Mouse (Mus musculus) frontal cortex, adult (tissue): ENCODE measurements at regions not wholly inside any gene's neighbourhood (a gene's known extent, or its start where the extent isn't known, plus 50 kb on each side); places are given as distances from the start of the nearest gene placed in this dataset.

Source experiments
- ATAC-seq: cut with Nextera tagmentation; 2 replicates; pipeline ENCODE4 v1.9.2; 2017; ENCODE audit warnings: mild to moderate bottlenecking, moderate library complexity, mixed read lengths; ENCODE audit not compliant: low TSS enrichment

DNA sequence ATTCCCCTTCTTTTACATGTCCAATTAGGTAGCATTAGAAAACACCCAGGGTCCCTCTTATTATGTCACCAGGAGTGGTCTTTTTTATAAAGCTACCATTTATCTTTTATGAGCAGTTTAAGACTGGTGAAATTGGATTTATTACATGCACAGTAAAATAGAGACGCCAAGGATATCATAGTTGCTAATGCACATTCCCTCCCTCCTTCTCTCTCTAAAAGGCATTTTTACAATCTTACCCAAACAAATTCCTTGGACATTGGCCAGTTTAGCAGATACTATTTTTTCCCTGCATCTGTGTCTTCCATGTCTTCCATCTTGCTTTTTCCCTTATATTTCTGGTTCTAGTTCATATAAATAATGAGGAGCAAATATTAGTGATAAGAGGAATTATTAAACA is 186.7 kb upstream of the Robo2 start:
- ATAC-seq, result no peak

DNA sequence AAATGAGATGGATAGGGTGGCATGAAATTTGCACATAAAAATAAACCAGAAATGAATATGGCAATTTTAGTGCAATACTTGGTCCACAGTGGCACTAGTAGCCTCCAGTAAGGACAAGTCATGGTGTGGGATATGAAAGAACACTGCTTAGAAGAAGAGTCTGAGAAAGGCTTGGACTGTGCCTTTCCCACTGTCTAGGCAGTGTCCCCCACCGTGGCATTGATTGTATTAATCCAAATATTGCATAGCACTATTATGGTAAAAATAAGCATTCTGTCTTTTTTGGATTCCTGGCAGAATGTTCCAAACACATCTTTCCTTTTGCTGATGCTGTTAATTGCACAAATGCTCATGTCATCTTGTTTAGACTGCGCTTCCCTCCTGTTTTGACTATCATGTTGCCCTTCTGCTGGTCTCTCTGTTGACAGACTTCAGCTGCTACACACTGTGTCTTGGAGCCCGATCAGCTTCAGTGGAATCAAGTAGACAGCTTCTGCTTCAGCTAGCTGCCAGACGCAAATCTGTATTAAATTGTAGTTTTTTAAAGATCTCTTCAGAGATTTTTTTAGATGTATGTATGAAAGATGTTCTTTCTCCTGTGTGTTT is 186.2 kb upstream of the Robo2 start:
- no peak for ATAC-seq

DNA sequence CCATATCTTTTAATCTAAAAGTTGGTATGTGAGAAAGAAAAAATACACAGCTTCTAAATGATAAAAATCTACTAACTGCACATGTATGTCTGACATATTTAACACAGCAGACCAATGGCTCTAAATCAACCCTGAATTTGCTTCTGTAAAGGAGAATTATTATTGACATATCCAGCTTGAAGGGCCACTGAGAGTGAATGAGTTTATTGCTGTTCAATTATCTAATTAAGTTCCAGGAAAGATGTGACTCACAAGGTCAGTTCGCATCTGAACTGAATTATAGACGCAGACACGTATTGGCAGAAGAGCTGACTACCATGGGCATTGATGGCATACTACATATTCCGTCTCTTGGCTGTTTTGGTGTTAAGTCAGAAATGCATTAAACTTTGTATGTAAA is 180.3 kb upstream of the Robo2 start:
- ATAC-seq, result no peak

DNA sequence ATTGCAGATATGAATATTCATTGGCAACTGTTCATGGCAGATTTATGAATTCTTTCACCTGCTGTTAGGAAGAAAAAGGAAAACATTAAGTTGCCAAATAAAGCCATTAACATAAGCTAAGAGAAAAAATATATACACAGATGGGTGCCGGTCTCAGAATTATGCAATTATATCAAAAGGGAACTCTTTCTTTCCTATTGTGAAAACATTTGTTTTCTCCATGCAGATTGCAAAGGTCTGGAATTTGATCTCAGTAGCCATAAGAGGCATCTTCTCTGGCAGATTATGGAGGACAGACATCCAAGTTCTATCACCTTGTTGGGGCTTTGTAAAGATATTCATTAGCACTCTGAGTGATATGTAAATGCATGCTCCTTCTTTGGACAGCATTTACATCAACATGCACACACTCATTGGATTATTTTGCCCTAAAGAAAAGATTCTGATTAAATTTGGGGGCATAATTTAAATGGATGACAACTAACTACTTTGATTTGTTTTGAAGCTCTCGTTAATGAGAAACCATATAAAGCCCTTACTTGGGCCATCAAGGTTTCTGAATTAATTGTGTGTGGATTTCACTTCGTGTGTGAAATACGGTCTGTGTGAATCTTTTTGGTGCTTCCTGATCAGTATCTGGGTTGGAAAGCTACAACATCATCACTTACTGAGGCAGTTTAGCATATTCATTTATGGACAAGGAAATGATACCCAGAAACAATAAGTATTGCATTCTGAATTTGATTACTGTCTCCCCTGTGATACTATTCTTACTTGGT is 171.2 kb upstream of the Robo2 start:
- peak; percentile 44; the same call in 1 of the 2 replicates for ATAC-seq

DNA sequence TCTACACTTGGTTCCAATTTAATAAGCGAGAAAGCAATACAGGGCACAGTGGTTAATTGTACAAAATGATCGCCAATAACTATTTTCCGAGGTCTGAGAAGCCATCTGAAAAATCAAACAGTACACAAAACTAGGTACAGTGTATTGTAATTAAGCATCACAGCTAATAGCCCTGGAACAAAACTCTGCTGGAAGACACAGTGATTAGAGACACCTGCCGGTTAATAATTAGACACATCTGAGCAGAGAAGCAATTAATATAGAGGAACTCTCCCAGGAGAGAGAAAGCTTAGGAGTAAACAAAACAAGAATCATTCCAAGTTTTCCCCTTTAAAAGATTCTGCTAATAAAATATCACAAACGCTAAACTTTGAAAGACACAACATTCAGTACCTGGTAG is 136.7 kb upstream of the Robo2 start:
- no peak for ATAC-seq

DNA sequence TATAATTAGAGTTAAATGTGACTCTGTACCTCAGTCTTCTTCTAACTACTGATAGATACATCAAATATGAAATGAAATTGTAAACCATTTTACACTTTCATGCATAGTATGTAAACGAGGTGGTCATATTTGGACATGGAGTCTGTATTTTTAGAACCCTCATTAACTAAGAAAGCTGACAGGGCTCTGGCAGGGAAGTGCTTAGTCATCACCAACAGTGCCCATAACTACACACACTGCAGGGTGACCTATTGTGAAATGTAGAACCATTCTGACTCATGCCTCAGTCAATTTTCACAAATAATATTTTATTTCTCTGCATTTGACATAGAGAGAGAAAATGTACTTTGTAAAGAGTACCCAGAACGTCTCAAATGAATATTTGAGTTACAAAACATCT is 118.9 kb upstream of the Robo2 start:
- no peak for ATAC-seq

DNA sequence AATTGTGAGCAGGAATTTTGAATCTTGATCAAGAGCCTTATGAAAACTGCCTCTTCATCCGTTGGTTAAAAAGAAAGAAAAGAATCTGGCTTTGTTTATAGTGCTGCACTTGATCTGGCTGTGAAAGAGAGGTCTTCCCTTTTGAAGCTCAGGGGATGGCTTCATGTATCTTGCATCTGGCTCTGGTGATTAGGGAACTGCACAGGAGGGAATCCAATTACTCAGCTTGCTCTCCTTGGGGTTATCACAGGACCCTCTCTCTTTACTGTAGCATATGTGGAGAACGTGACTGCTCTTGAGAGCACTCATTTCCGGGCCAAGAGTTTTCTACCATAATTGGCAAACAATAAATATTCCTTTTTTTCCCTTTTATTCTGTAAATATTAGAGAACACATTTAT is 116.6 kb upstream of the Robo2 start:
- ATAC-seq, result no peak

DNA sequence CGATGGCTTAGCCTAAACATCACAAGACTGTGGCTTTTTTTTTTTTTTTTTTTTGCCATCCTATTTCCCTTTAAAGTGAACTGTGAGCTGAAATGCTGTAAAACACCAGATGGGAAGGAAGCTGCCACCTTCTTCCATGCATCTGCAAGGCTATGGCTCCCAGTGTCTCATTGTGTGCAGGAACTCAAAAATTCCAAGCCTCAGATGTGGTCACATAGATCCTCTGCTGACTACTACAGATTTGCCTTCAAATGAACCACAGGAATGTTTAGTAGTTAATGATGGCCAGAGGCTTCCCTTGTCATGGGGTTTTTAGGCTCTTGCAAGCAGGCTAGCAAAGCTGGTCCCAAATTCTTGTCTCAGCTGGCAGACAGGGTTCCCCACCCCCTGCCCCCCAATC is 114.9 kb upstream of the Robo2 start:
- ATAC-seq, result peak; percentile 90

DNA sequence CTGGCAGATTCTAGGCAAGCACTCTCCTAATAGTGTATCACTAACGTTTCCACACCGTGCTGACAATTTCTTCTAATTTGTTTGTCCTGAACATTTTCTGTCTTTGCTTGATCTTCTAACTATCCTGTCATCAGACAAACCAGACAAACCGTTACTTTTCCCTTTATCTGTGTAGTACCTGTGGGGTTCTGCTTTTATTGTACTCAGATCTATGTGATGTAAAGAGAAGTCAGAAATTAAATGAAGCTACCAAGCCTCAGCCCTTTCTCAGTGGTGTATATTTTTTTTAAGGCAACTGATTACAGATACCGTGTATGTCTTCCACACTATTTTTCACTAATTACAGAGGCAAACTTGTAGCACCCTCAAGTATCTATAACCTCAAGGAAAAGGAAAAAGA is 108.9 kb upstream of the Robo2 start:
- no peak for ATAC-seq

DNA sequence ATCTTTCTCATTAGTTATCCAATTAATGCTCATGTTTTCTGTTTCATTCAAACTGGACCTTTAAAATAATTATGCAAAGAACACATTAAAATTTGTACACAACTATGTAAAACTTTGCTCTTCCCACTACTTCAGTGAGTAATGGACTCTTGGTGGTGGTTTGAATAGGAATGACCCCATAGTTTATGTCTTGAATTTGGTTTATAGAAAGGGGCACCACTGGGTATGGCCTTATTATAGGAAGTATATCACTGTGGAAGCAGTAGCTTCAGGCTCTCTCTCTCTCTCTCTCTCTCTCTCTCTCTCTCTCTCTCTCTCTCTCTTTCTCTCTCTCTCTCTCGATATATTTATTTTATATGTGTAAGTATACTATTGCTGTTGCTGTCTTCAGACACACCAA is 106.3 kb upstream of the Robo2 start:
- no peak for ATAC-seq

DNA sequence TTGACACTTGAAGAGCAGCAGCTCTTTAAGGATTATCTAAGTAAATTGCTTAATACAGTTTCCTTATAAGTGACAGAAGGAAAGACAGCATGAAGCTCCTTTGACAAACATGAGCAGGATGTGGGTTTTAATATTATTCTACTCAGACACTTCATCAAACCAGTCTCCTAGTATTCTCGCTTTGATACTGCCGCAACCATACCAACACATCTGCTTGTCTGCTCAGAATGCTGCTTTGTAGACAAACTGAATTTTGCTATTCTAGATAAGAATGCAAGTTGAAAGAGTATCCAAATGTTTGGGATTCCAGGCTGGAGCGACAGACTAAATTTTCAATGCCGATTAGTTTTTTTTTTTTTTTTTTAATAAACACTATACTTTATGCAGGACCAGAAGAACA is 105.7 kb upstream of the Robo2 start:
- no peak for ATAC-seq

DNA sequence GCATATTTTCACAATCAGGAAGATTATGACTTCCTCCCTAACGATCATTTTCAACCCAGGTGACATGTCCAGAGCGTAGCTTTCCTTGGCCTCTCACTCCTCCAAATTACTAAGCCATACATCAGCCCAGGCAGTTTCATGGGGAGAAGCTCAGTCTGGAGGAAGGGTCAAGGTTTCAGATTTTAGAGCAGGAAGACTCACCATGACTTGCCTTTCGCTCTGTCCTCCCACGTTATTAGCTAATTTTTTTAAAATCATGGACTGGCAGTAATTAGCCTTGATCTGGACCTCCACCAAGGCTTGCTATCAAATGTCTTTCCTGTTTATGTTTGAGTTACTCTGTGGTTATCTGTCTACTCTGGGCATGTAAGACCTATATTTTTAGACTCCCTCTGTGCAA is 102.9 kb upstream of the Robo2 start:
- ATAC-seq, result no peak

DNA sequence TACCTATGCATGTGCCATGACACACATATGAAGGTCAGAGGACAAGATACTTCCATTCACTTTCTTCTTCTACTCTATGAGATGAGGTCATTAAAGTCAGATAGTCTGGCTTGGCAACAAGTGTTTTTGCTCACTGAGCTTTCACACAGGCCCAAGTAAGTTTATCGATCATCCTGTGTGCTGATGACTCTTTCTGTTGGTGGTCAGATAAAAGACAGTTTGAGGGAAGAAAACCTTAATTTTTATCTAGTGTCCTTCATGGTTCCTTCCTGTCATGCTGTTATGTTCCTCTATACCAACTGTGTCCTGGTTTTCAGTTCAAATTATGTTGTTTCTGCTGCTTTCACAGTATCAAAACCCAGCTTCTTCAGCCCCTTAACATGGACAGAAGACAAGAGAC is 98.8 kb upstream of the Robo2 start:
- ATAC-seq, result no peak

DNA sequence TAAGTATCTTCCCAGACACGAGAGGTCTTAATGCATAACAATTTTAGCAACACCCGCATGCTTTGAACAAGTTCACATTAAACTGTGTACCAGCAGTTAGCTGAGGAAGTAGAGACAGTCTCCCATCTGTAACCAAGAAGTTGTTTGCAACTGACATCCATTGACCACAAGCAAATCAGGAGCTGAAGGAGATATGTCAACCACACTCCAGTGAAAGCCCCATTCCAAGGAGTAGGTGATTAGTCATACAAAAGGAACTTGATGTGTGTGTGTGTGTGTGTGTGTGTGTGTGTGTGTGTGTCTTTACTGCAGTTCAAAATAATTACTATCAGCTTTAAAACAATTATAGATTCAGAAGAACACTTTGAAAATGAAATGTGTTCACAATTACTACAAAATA is 97.9 kb upstream of the Robo2 start:
- no peak for ATAC-seq

DNA sequence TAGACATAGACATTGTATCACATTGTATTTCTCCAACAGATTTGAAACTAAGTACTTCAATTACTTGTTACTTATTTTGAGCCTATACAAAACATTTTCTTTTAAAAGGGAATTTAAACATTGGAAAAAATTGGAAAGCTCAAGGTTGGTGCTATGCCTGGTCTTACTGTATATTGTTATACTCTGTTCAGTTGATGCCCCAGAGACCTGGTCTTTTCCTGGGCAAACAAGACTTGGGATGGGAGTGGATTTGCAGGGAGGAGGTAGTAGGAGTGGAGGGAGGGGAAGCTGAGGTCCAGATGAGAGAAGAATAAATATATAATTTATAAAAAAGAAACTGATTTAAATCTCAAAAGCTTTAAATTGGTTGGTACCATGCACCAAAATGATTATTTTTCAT is 95.1 kb upstream of the Robo2 start:
- no peak for ATAC-seq

DNA sequence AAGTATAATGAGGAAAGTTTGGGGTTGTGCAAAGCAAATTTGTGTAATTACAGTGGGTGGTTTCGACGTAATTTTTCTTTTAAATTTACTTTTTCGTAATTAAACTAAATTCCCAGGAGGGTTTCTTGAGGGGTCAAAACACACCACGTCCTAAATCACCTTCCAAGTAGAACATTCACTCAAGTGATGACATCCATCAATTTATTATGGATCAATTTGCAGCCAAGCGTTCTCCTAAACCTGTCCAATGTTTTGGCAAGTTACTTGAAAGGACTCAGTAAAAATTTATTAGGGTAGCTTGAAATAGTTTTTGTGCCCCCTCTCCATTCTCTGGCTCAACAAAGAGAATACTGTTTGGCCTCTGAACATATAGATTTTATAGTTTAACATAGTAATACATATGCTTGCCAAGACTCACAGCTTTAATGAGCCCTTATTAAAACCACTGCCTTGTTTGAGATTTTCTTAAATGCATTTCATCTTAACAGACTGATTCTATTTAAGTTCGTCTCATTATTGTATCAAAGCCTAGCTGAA is 94.6 kb upstream of the Robo2 start:
- no peak for ATAC-seq

DNA sequence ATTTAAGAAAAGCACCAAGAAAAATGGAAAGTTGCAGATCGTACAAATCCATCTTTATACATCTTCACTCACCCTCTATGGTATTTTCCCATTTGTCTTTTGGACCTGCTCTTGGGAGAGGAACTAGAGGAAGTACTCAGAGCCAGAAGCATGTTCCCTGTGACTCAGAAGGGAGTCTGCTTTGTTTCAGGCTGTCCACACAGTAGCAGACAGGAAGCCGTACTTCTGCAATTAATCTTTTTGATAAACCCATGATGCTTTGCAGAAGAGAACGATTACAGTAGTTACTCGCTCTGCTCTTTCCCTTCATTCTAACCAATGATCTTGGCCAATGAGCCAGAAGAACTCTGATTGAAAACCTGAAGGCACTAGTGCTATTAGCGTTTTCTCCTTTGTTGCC is 92.8 kb upstream of the Robo2 start:
- ATAC-seq, result no peak

DNA sequence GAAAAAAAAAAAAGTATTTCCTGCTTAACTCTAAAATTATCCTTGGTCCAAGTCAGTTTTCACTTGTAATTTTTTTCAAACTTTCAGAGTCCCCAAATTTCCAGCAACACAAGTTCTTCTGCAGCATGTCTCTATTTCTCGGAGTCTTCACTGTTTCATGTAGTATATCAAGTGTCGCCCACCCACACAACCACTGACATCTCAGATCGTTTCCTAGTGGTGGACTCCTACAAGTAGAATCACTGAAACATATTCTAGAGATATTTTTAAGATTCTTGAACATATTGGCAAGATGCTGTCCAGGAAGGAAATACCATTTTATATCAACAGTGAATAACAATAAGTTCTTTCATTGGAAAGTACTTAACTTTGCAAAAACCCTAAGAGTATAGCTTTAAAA is 89.1 kb upstream of the Robo2 start:
- ATAC-seq, result peak; percentile 72

DNA sequence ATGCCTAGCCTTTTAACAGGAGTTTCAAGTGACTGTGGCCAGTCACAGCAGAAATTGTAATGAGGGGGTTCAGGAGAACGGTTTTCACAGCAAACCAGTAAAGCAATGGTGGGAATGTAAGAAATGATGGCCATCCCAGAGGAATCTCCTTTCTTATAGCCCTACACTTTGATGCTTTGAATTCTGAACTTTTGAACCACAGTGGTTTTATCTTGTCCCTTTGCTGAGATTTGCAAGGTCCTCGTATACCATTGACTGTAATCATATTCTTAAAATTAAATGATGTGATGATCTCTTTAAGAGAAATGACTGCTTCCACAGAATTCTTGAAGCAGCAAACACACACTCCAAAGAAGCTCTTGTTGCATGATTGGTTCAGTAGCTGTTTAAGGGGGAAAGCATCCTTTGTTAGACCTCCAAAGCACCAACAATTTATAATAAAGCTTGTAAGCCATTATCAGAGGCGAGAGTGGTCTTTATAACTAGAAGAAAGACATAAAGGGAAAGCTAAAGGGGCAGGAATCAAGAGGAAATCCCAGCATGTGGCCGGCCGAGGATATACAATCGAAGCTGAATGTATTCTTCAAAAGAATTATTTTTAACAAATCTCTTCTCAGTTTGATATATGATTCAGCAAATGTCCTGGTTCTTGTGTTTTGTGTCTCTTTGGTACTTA is 56.3 kb upstream of the Robo2 start:
- no peak for ATAC-seq

DNA sequence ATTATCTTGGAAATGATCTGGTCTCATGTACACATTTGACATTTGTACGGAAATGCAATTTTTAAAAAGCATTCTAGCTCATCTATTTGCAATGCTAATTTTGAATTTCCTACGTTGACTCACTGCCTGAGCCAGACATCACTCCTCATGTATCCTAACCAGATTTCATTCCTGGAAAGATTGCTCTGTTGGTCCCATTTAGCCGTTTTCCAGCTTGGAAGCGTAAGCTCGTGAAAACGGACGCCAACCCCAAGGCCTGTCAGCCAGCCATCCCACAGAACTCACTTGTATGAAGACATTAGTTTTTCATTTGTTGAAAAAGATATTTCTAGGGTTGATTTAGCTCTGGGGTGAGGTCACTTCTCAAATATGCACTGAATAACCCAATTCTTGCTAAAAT is 55.5 kb upstream of the Robo2 start:
- peak; percentile 81 for ATAC-seq

DNA sequence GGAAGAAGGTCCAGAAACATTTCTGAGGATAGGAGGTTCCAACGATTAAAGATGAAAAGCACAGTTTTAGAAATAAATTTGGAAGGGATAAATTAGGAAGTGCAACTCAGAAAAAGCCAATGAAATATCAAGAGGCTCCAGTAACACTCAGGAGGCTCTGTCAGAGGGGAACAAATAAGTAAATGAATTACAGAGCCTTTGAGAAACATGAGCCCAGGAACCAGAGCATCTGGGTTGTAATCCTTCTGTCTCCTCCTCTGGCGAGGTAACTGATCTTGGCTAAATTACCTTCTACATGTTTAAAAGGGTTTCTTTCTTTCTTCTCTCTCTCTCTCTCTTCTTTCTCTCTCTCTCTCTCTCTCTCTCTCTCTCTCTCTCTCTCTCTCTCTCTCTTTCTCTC is 53.2 kb upstream of the Robo2 start:
- peak; percentile 22; the same call in 1 of the 2 replicates for ATAC-seq

DNA sequence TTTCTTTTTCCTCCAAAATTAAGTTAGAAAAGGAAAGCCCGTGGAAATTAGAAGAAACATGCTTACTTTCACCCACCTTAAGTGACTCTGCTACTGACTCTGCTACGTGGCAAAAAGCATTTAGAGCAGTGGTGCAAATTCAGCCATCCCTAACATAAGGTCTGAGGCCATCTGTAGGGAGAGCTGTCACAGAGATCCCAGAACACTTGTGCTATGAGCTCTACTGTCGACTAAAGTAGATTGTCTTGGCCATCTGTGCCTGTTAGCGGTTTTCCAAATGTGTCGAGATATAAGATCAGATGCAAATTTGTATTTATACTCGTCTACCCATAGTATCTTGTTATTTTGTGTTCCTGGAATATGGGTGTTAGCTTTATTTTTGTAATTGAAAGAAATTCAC is 52.7 kb upstream of the Robo2 start:
- peak; percentile 84 for ATAC-seq

DNA sequence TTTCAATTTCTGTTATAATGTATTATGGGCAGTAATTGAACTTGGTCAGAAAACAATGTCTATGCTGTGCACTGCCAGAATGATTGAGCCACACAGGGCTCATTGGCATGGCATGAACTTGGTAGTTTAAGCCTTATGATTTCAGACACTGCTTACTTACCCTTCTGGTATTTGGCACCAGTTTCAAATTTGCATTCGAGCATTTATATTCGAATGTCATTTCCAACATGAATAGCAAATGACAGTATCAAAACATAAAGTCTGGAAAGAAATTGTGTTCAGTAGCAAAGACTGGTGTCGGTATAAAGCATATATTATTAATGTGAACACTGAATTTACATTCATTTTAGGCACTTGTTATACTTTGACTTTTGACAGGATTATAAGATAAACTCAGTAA is 50.8 kb upstream of the Robo2 start:
- no peak for ATAC-seq
